Mouse (Mus musculus): ENCODE measurements around the gene Slco2a1.

- no peak for TF ChIP-seq CTCF (IDR thresholded peaks at IDR 0.05; ENCODE audit: control insufficient read depth, insufficient read depth, low read length)
- no peak for TF ChIP-seq POLR2A (IDR thresholded peaks at IDR 0.05; ENCODE audit: borderline replicate concordance, control insufficient read depth, low read depth, low read length)
Measured at GRCm38 (mm10) chr9:102955866-102956265, 32.6 kb upstream of the Slco2a1 start.

All from bone marrow, adult 2 months (tissue).